Mouse (Mus musculus) embryonic facial prominence, embryonic 10.5 days (tissue): Measurements from ENCODE around the gene Fasn. TPM values are rescaled to one million over a fixed set of nuclear protein-coding genes. Genes with fewer than 3 reads are reported as not detected.
A peak's percentile ranks its signal among the peaks of the same experiment; 100 is the strongest.
"Not testable (repeated sequence)": the region's sequence is repeated elsewhere in the genome, so short reads cannot be mapped to it uniquely, and the experiment has no call there.

ENCODE experiments used
- DNase-seq: peaks from one replicate; pipeline ENCODE4 v3.0.0-alpha.2; 2017; ENCODE audit warnings: low spot score
- H3K27ac ChIP-seq: fragments of 300-500 bp; sonication (generic); replicated peaks from 2 replicates; pipeline ENCODE4 v1.5.1; 2016; ENCODE audit warnings: mild to moderate bottlenecking
- H3K27me3 ChIP-seq: fragments of 300-500 bp; sonication (generic); replicated peaks from 2 replicates; pipeline ENCODE4 v1.6.1; 2016; ENCODE audit warnings: low read depth, mild to moderate bottlenecking; ENCODE audit not compliant: poor library complexity, severe bottlenecking
- H3K36me3 ChIP-seq: fragments of 300-500 bp; sonication (generic); replicated peaks from 2 replicates; pipeline ENCODE4 v1.6.1; 2016; ENCODE audit warnings: mild to moderate bottlenecking, moderate library complexity
- H3K4me1 ChIP-seq: fragments of 300-500 bp; sonication (generic); 2 replicates; pipeline ENCODE4 v1.6.1; 2016
- H3K4me3 ChIP-seq: fragments of 300-500 bp; sonication (generic); 2 replicates; pipeline ENCODE4 v1.5.1; 2016; ENCODE audit warnings: mild to moderate bottlenecking, moderate library complexity
- H3K9me3 ChIP-seq: fragments of 300-500 bp; sonication (generic); 2 replicates; pipeline ENCODE4 v1.6.1; 2016; ENCODE audit warnings: mild to moderate bottlenecking
- WGBS: fragments of 180-500 bp; shearing (Covaris S2); methylation state at CpG from one replicate; pipeline ENCODE4 v1.1.7; 2016; 5-methylcytosine and 5-hydroxymethylcytosine counted together
- polyA plus RNA-seq: library from polyadenylated mRNA; unstranded; fragments of >200 nt; fragmentation: Nextera tagmentation; extraction: Ambion mirVana; gene quantifications from 2 replicates; pipeline ENCODE4 v1.2.1, GENCODE M21; 2016

Gene Fasn
- polyA plus RNA-seq, 1 experiment from 2014 or later = 121 TPM

- Histone ChIP-seq H3K27ac (no peak overlapping the region), H3K4me3 (no peak overlapping the region), H3K27me3 (no peaks in the 10 kb centered on the region), H3K36me3 (peaks cover 52% of the 10 kb centered on the region), H3K4me1 (peaks cover 12% of the 10 kb centered on the region), H3K9me3 (no peaks in the 10 kb centered on the region)
- WGBS = 81% methylated on average over 4 of the region's 4 CpGs
- DNase-seq = no peak
Measured at GRCm38 (mm10) chr11:120804769-120805168, 19.6 kb downstream of the Fasn start.

GRCm38 (mm10) chr11:120804274-120804673 is 20.1 kb downstream of the Fasn start:
- Histone ChIP-seq H3K27me3 (no peaks in the 10 kb centered on the region), H3K4me1 (peaks cover 13% of the 10 kb centered on the region), H3K27ac (no peak overlapping the region), H3K4me3 (no peak overlapping the region), H3K36me3 (peaks cover 47% of the 10 kb centered on the region), H3K9me3 (no peaks in the 10 kb centered on the region)
- no peak for DNase-seq
- WGBS = 79% methylated on average over 7 of the region's 7 CpGs

- DNase-seq = peak; percentile 90
- WGBS = 13% methylated on average over 10 of the region's 10 CpGs
- peak overlapping the region; percentile 13 for H3K4me3 ChIP-seq
Measured at GRCm38 (mm10) chr11:120800061-120800904, 24.1 kb downstream of the Fasn start.

GRCm38 (mm10) chr11:120799316-120799890 is 24.9 kb downstream of the Fasn start:
- no peak for DNase-seq
- Histone ChIP-seq H3K27ac (peak overlapping the region; percentile 79), H3K36me3 (peaks cover 5% of the 10 kb centered on the region), H3K9me3 (no peaks in the 10 kb centered on the region), H3K4me1 (peaks cover 32% of the 10 kb centered on the region), H3K27me3 (no peaks in the 10 kb centered on the region), H3K4me3 (peak overlapping the region; percentile 13; the same call in 1 of the 2 replicates)
- WGBS = 77% methylated on average over 6 of the region's 6 CpGs

More at GRCm38 (mm10) chr11:120800061-120800904, 24.1 kb downstream of the Fasn start:
- H3K4me1 ChIP-seq = peaks cover 24% of the 10 kb centered on the region
- H3K36me3 ChIP-seq = peaks cover 7% of the 10 kb centered on the region
- H3K27ac ChIP-seq = peak overlapping the region; percentile 79
- no peaks in the 10 kb centered on the region for H3K27me3 ChIP-seq
- no peaks in the 10 kb centered on the region for H3K9me3 ChIP-seq

- Histone ChIP-seq H3K36me3 (peaks cover 17% of the 10 kb centered on the region), H3K9me3 (no peaks in the 10 kb centered on the region), H3K4me1 (peaks cover 32% of the 10 kb centered on the region), H3K27ac (no peak overlapping the region), H3K27me3 (no peaks in the 10 kb centered on the region), H3K4me3 (no peak overlapping the region)
- DNase-seq = no peak
- WGBS = 86% methylated on average over 3 of the region's 3 CpGs
Measured at GRCm38 (mm10) chr11:120798244-120798643, 26.1 kb downstream of the Fasn start.

- Histone ChIP-seq H3K9me3 (no peaks in the 10 kb centered on the region), H3K36me3 (peaks cover 34% of the 10 kb centered on the region), H3K4me1 (peaks cover 32% of the 10 kb centered on the region), H3K4me3 (peak overlapping the region; percentile 90), H3K27ac (peak overlapping the region; percentile 89), H3K27me3 (no peaks in the 10 kb centered on the region)
- 35% methylated on average over 8 of the region's 8 CpGs for WGBS
- DNase-seq = no peak
Measured at GRCm38 (mm10) chr11:120796614-120796946, 27.8 kb downstream of the Fasn start.

GRCm38 (mm10) chr11:120795756-120796613 is 28.4 kb downstream of the Fasn start, which contains the start of gene Dus1l:
Gene Dus1l, minus strand, starts transcription at chr11:120796403.
- Histone ChIP-seq H3K27ac (peak within 1 kb of the TSS; percentile 89), H3K36me3 (peaks cover 39% of the 10 kb centered on the region), H3K4me1 (peaks cover 32% of the 10 kb centered on the region), H3K4me3 (peak within 1 kb of the TSS; percentile 90), H3K9me3 (no peaks in the 10 kb centered on the region), H3K27me3 (no peaks in the 10 kb centered on the region)
- peak; percentile 97 for DNase-seq
- 2% methylated on average over 59 of the region's 59 CpGs for WGBS

GRCm38 (mm10) chr11:120792652-120793051 is 31.7 kb downstream of the Fasn start:
- Histone ChIP-seq H3K9me3 (no peaks in the 10 kb centered on the region), H3K27ac (no peak overlapping the region), H3K36me3 (peaks cover 71% of the 10 kb centered on the region), H3K4me1 (peaks cover 19% of the 10 kb centered on the region), H3K4me3 (no peak overlapping the region), H3K27me3 (no peaks in the 10 kb centered on the region)
- WGBS = 92% methylated on average over 9 of the region's 9 CpGs
- no peak for DNase-seq

GRCm38 (mm10) chr11:120789810-120790209 is 34.5 kb downstream of the Fasn start:
- H3K27ac ChIP-seq = no peak overlapping the region
- H3K4me3 ChIP-seq = no peak overlapping the region
- H3K27me3 ChIP-seq = no peaks in the 10 kb centered on the region
- DNase-seq = no peak
- H3K9me3 ChIP-seq = no peaks in the 10 kb centered on the region
- H3K4me1 ChIP-seq = peaks cover 16% of the 10 kb centered on the region
- peaks cover 96% of the 10 kb centered on the region for H3K36me3 ChIP-seq
- 88% methylated on average over 3 of the region's 3 CpGs for WGBS

- H3K4me1 ChIP-seq = peaks cover 16% of the 10 kb centered on the region
- H3K4me3 ChIP-seq = no peak overlapping the region
- no peaks in the 10 kb centered on the region for H3K9me3 ChIP-seq
- peaks cover 91% of the 10 kb centered on the region for H3K36me3 ChIP-seq
- DNase-seq = no peak
- no peaks in the 10 kb centered on the region for H3K27me3 ChIP-seq
- no peak overlapping the region for H3K27ac ChIP-seq
- 84% methylated on average over 4 of the region's 4 CpGs for WGBS
Measured at GRCm38 (mm10) chr11:120789355-120789754, 35.0 kb downstream of the Fasn start.

- 87% methylated on average over 10 of the region's 10 CpGs for WGBS
- H3K27ac ChIP-seq, H3K4me3 ChIP-seq, DNase-seq, H3K9me3 ChIP-seq, H3K27me3 ChIP-seq: not testable (repeated sequence)
- Histone ChIP-seq H3K4me1 (peaks cover 19% of the 10 kb centered on the region), H3K36me3 (peaks cover 82% of the 10 kb centered on the region)
Measured at GRCm38 (mm10) chr11:120788460-120788859, 35.9 kb downstream of the Fasn start.

GRCm38 (mm10) chr11:120785145-120785544 is 39.2 kb downstream of the Fasn start:
- Histone ChIP-seq H3K36me3 (peaks cover 73% of the 10 kb centered on the region), H3K4me3 (peak overlapping the region; percentile 99), H3K9me3 (no peaks in the 10 kb centered on the region), H3K27ac (peak overlapping the region; percentile 87; the same call in 1 of the 2 replicates), H3K4me1 (peaks cover 27% of the 10 kb centered on the region), H3K27me3 (peaks cover 17% of the 10 kb centered on the region)
- DNase-seq = no peak
- WGBS = 43% methylated on average over 9 of the region's 9 CpGs
